Mouse (Mus musculus) mesoderm, embryonic 11.5 days (tissue): Measurements from ENCODE around the gene Hist1h2af.
A peak's percentile ranks its signal among the peaks of the same experiment; 100 is the strongest.
"Not testable (repeated sequence)": the region's sequence is repeated elsewhere in the genome, so short reads cannot be mapped to it uniquely, and the experiment has no call there.

ENCODE experiments used
- DNase-seq: peaks from one replicate; pipeline ENCODE4 v3.0.0-alpha.2; 2012; ENCODE audit warnings: low read depth, low spot score

The Hist1h2af gene

GRCm38 (mm10) chr13:23535137-23536075 is 1.7 kb downstream of the Hist1h2af start, which contains the start of gene Hist1h3g:
Gene Hist1h3g, plus strand, starts transcription at chr13:23535422.
- peak; percentile 96 for DNase-seq

GRCm38 (mm10) chr13:23536076-23536822 is 2.5 kb downstream of the Hist1h2af start:
- no peak for DNase-seq

GRCm38 (mm10) chr13:23537006-23537710 is 3.5 kb downstream of the Hist1h2af start:
- no peak for DNase-seq

GRCm38 (mm10) chr13:23538249-23538648 is 4.5 kb downstream of the Hist1h2af start:
- no peak for DNase-seq

- DNase-seq, result not testable (repeated sequence)
Observed at GRCm38 (mm10) chr13:23539821-23540220, 6.1 kb downstream of the Hist1h2af start.

- no peak for DNase-seq
Observed at GRCm38 (mm10) chr13:23541497-23541896, 7.8 kb downstream of the Hist1h2af start.

GRCm38 (mm10) chr13:23542225-23542980 is 8.7 kb downstream of the Hist1h2af start:
- not testable (repeated sequence) for DNase-seq

GRCm38 (mm10) chr13:23542999-23543607 is 9.4 kb downstream of the Hist1h2af start, which contains the start of gene Hist1h2bh:
Gene Hist1h2bh, minus strand, starts transcription at chr13:23543392.
- DNase-seq, result peak; percentile 92

GRCm38 (mm10) chr13:23543965-23544786 is 10.5 kb downstream of the Hist1h2af start, which contains the start of gene Hist1h3f:
Gene Hist1h3f, plus strand, starts transcription at chr13:23544052.
- DNase-seq, result peak; percentile 94

- DNase-seq, result not testable (repeated sequence)
Observed at GRCm38 (mm10) chr13:23544787-23545120, 11.0 kb downstream of the Hist1h2af start.

- no peak for DNase-seq
Observed at GRCm38 (mm10) chr13:23546694-23547093, 13.0 kb downstream of the Hist1h2af start.

GRCm38 (mm10) chr13:23550761-23551145 is 17.0 kb downstream of the Hist1h2af start:
- DNase-seq, result no peak

- peak; percentile 95 for DNase-seq
Observed at GRCm38 (mm10) chr13:23551146-23551834, 17.6 kb downstream of the Hist1h2af start, which contains the start of gene Hist1h4f. Gene Hist1h4f, minus strand, starts transcription at chr13:23551648.

GRCm38 (mm10) chr13:23551931-23552914 is 18.5 kb downstream of the Hist1h2af start:
- DNase-seq, result no peak

GRCm38 (mm10) chr13:23552962-23553361 is 19.3 kb downstream of the Hist1h2af start, which contains the start of gene Hist1h1d:
Gene Hist1h1d, plus strand, starts transcription at chr13:23553262.
- DNase-seq, result no peak

GRCm38 (mm10) chr13:23554393-23554792 is 20.7 kb downstream of the Hist1h2af start:
- no peak for DNase-seq
